Mouse (Mus musculus) urinary bladder, postnatal 14 days (tissue): ENCODE measurements around the gene Rundc3b.

ENCODE experiments used
- DNase-seq: peaks from one replicate; pipeline ENCODE4 v3.0.0; 2021; ENCODE audit warnings: low spot score

Gene Rundc3b

DNA sequence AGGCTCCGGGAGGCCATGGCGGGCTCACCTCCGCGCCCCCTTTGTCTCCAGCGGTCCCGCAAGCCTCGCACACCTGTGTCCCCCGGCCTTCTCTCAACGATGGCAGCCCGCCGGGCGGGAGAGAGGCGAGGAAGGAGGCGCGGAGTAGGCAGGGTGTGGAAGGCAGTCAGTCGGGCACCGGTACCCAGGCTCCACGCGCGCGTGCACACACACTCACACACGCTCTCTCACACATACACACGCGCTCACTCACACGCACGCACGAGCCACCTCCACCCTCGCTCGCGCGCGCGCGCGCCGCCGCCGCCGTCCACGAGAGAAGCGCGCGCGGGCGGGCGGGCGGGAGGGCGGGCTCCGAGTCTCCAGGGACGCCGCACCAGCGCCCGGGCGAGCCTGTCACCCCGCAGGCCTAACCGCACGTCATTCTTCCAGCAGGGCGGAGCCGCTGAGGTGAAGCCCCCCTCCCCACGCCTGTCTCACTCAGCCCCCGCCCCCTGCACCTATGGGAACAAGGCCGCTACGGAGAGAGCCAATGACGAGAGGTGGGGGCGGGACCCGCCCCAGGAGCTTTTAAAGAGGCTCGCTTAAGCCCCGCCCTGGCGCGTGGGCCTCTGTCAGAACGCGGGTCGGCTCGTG lies at the start of gene Rundc3b:
Rundc3b (minus strand) TSS at position 357 of the 636 bp plus-strand sequence.
- DNase-seq: peak; percentile 81

DNA sequence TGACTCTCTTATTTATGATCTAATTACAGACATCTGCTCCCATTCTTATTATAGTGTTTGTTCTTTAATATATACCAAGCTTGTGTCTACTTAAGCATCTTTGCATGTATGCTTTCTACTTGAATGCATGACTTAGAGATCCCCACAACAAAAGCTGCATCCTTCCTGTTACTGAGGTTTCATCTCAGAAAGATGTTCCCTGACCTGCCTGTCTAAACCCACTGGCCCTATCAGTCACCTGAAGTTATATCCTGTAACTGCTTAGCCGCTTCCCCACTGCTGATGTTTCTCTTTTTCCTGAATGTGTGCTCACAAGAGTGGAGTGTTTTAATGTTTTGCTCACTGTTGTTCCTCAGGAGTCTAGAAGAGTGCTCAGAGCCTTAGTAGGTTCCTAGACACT lies 46.9 kb upstream of the Rundc3b start:
- no peak for DNase-seq

DNA sequence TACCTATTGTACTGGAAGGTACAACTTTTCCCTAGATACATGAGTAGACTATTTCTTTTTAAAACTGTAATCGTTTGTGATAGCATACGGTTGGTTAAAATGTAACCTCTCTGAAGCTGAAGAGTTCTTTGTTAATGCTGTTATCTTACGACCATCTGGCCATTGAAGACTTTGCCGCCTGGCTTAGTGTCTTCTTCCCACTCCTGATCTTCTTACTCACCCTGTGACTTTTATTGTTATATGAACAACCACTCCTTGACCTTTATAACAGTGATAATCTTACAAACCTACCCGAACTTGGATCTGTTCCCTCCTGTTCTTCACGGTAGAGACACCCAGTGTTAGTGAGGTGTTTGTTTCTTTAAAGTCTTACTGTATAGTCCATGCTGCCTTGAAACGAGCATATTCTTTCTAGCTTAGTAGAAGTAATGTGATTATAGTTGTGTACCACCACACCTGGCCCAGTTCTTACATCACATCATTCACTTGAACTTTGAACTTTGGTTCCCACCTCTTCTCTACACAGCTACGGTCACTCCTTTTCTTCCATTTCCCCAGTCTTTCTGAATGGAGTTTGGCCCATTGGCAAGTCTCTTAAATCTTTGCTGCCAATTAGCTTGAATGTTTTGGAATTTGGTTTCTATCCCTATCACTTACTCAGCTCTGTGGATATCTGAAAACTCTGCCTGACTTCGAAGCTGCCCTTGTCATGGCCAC lies 45.2 kb upstream of the Rundc3b start:
- no peak for DNase-seq

DNA sequence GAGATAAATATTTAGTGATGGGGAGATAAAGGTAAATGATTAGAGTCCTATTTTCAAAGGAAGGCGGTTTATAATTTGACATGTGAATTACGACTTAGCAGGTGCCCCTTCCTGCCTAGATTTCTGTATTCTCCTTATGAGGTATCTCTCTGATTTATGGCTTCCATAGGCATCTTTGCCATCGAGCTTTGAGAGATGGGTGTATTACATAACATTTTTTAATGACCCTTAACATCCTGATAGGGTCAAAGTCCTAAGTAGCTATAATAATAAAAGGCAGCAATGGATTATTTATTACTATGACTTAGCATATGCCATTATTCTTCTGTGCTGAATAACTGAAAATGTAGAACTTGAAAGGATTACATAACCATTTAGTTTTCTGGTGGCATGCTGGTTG lies 41.9 kb upstream of the Rundc3b start:
- no peak for DNase-seq

DNA sequence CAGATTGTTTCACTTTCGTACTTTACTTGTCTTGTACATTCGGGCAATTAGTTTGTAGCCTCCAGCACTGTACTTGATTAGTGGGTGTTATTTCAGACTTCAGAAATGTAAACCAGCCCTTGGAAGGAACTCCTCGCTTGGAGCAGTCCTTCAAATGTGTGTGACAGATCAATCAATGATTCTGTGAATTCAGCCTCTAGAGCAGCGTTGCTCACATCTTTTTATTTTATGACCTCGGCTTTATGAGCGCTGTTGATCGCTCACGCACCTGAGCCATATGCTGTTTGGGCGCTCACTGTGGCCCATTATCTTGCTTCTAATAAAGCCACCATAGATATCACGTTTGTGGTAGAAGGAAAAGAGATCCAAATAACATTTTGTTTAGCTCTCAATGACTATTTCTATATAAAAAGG lies 38.0 kb upstream of the Rundc3b start:
- DNase-seq: no peak

DNA sequence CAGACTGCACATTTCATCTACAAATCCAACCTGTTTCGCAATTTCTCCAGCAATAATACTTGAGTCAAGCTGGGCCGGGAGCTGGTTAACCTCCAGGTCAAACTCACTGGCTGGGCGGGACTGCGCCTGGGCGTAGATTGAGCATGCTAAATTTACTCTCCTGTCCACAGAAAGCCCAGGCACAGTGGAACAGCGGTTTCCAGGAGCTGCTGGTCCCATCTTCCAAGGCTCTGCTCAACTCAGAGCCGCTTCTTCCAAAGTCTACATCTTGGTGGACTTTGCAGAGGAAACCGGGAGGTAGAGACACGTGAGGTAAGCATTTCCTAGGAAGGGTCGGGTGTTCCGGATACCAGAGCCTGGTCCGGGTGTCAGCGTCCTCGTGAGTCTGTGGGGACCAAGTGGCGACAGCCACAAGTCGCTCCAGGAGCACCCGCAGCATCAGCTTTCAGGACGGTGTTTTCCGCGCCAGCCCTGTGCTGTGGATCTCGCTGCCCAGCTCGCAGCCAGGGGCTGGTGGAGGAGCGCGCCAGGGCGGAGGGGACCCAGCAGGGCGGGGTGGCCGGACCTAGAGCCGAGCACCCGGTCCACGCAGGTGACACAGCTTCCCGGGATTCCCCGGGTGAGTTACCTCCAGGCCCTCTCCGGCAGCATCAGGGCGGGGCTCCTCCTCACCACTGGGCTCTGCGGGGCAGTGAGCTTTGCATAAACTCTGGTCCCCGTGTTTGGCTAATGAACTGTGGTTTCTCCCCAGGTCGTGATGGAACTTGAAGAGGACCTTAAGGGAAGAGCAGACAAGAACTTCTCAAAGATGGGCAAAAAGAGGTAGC lies 37.4 kb upstream of the Rundc3b start, which contains the start of gene Abcb1a:
Abcb1a (plus strand) TSS at position 167 of the 827 bp plus-strand sequence.
- peak; percentile 21 for DNase-seq

DNA sequence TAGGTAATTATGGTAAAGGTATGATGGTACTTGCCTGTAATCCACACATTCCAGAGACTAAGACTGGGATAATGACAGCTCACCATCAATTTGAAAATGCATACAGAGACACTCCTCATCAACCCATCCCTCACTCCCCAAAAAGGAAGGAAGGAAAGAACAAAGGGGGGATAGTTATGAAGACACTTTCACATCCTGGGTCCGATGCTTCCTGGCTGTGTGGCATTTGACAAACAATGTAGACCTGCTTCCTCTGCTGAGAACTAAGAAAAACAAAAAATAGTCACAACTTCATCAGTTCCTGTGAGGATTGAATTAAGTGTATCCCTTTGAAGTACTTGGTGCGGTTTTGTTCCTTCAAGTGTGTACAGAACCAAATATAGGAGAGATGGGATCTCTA lies 29.3 kb upstream of the Rundc3b start:
- no peak for DNase-seq

DNA sequence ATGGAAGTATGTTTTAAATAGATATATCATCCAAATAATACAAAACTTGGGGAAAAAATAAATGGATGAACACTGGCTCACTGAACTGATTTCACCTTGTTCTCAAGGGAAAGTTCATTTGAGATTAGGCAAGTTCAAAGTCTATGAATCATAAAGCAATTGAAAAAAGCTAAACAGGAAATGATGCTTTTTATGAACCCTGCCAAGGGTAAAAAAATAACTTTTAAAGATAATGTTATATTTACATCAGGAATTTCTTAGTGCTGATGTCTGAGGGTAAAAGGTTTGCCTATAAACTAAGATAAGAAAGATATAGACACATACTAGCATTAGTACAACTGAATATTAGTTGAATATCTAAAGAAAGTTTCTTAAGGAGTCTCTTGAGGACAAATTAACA lies 26.0 kb upstream of the Rundc3b start:
- DNase-seq: no peak

DNA sequence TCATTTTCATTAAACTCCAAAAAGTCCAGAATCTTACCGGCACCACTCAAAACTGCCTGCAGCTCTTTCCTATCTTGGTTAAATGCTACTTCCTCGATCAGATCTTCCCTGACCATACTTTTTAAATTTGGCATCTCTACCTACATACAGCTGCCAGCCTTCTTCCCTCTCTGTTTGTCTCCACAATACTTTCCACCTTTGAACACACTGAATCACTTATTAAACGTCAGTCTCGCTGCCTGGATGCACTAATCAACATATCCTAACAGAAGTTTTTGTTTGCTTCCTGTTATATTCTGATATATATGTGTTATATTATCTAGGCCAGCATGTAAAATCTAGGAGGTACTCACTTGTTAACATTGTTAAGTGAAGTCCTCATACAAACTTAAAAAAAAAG lies 25.5 kb upstream of the Rundc3b start:
- DNase-seq: no peak

DNA sequence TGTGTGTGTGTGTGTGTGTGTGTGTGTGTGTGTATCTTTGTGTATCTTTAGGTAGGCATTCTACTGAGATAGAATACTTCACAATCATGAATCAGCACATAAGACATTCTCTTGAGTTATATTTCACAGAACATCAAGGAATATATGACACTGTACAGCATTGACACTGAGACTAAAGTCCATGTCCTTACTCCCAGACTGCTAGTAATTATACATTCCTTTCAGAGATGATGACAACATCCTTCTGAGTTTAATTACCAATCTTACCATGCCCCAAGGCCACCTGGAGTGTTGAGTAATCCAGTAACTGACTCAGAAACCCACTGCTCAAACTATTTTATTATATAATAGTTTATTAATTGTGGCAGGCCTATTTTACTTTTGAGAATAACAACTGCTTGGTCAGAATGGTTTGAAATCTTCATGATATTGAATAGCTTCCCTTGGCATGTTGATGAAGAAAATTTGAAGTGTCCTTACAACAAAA lies 11.8 kb upstream of the Rundc3b start:
- DNase-seq: no peak

DNA sequence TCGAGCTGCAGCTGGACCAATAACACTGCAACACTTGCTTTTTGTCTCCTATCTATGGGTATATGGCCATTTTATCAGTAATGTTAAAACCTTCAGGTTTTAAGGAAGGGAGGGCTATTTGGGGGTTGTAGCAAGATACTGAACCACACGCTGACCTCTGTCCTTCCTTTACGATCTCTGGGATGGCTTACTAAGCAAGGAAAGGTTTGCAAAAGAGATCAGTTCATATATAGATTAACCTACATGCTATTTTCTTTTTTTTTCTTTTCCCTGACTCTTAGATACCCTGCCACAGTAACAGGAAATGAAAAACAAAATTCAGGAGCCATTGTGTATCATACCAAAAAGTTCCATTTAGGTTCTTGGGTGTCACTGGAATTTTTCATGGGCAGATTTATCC lies 10.1 kb upstream of the Rundc3b start:
- DNase-seq: no peak

DNA sequence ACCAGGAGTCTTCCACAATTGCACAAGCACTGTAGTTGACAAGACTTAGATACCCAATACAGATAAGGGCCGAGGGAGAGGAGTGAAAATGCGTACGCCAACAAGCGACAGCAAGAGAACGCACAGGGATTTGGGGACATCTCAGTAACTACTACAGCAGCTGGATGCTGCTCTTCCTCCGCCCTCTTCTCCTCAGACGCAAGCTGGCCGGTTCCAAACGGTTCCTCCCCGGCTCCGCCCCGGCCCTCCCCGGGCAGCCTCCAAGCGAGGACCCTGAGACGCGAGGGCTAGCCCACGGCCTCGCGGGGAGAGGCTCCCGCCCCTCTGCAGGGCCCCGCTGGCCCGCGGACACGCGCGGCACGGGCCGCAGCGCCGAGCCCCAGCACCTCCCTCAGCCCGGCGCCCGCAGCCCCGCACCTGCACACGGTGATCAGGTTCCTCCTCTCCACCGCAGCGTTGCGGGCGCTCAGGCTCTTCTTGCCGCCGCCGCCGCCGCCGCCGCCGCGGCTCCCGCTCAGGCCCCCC lies 619 bp downstream of the Rundc3b start:
- peak; percentile 5 for DNase-seq

DNA sequence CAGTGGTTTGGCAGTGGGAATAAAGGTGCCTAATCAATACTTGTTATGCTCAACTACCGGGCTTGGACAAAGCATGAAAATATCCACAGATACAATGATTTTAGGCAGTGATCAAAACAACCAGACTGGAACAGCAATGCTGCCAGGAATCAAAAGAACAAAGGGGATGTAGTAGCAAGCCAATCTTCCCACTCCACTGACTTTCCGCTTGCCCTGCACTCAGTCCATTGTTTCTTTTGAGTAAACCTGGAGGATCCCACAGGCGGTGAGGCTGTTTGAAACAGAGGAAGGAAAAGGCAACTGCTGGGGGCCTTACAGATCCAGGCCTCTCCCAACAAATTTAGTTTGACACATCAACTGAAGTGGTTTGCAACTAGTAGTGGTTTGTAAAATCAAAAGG lies 51.6 kb downstream of the Rundc3b start:
- no peak for DNase-seq

DNA sequence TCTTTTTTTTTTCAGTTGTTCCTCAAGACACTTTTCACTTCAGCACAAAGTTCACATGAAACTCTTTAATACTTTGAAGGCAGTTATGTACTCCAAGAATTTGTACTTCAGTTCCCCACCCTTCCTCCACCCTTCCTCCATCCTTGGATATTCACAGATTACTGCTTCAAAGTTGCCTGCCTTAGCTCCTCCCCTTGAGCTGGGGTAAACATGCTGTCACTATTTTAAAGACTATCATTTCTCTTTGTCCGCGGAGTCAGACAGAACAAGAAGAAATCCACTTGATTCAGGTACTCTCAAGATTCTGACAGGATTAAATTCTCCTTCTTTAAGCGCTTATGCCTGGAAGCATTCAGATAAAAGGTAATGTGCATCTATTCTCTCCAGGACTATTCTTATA lies 55.9 kb downstream of the Rundc3b start:
- DNase-seq: no peak

DNA sequence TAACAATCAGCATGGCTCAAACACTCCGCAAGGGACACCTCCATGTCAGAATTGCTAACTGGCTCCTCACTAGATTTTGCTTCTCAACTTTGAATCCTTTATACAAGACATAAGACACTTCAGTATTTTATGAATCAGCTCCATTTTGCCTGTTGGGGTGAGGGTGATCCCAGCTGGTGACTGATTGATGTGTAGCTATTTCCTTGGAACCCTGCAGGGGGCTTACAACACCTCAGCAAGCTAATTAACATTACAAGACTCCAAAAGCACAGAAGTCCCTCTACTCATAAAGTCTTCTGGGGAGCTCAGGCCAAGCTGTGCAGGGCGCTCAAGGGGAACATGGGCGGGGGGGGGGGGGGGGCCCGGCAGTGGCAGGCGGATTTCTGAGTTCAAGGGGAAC lies 78.2 kb downstream of the Rundc3b start:
- no peak for DNase-seq

DNA sequence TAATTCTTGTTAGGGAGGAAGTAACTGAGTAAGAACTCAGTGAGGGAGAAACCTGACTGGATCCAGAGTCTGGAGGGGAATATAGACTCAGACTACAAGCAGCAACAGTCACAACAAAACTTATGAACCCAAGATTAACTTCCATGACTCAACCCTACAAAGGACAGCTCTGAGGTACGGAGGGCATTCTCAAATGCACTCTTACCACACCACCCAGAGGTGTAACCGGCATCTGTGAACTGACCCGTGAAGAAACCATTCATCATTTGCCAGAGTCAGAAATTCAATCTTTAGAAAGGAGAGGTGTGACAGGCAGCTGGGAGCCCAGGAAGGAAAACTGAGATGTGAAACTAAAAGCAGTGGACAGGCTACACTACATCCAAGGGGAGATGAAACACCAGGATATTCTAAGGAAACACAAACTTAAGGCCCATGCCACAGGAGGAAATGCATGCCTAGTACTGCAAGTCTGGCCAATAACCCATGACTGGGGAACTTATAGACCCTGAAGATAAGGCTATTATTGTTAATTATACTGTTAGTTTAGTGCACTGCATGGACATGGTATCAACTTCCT lies 80.0 kb downstream of the Rundc3b start:
- DNase-seq: no peak

DNA sequence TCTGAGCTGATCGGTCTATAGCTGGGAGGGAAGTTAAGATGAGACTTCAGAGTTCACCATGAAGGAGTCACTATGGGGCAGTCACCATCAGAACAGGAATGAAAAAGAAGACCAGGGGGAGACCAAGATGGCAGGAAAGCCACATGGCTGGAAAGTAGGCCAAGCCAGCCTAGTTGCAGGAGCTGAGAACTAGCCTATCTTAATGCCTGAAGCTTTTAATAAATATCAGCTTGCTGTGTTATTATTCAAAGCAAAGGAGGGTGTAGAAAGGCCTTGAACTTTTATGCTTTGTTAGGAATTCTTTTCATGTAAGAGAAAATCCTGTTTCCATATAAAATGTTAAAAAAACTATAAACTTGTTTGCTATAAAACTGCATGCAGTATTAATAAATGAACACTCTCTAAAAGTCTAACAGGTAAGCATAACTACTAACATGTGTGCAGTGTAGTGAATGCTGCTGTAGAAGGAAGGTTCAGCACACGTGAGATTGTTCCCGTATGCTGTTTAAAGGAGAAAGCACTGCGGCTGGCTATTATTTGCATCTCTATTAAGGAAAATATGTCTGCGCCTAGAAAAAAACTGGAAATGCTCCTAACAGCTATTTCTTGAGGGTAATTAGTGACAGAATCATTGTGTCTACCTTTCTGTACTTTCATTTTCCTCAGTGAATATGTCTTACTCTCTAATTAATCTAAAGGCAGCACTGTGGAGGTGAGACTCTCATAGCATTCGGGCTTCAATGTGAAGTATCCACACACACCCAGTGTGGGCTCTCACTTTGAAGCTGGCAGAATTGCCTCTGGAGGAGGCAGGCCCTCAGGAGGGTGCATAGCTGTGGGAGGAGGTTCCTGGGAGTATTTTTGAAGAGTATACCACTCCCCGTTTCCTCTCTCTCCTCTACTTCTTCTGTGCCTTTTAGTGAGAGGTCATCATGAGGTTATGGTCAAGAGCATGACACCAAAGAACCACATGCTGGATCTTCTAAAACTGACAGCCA lies 81.3 kb downstream of the Rundc3b start:
- DNase-seq: no peak

DNA sequence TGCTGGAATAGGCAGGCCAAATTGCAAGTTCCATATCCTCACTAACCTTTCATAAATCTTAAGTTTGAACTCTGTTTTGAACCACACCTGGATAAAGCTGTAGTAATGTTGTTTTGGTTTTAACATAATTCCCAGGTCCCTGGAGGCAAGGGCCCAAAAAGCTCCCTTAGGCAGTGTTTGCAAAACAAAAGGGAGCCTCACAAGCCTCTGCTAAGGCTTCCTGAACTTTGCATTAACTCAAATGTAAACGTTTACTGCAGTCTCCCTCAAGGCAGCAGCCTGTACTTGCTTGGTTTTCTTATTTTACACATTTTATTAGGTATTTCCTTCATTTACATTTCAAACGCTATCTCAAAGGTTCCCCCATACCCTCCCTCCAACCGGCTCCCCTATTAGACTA lies 103.7 kb downstream of the Rundc3b start:
- DNase-seq: no peak

DNA sequence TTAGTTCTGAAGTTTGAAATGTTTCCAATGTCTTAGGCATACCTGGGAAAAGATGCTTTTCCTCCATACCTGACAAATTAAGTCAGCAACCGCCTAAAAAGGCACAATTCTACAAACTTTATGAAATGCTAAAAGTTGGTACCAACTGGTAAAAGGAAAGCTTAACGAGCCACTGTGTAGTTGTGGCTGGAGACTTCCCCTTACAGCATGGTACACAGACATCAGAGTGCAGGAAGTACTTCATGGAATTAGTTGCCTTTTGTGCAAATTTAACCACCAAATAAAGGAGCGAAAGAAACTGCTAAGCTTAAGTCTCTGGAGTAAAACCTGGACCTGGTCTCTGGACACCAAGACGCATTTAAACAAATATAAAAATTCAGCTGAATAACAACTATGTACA lies 131.0 kb downstream of the Rundc3b start:
- no peak for DNase-seq

DNA sequence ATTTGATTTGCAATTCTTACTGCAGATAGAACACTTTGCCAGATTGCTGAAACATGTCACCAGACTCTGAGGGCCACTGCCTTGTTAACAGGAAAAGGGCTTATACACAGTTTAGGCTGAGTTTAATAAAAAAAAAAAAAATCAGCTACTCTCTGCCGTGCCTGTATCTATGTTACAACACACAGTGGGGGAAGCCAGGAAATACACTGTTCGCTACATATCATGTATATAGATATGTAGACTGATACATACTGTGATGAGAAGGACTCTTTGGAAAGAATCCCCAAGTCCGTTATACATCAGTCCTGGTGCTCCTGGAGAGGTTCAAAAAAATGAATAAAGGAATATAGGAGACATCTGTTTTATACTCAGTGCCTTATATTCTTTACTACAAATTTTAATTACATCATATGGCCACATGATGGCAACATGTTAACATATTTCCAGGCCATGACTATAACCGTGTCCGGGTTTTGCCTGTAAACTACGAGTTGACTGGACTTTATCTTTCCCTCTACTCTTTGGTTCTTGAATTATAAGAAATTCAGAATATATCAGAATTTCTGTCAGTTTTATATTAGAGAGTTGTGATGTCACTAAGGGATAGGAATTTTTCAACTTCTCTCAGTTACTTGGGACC lies 133.2 kb downstream of the Rundc3b start:
- DNase-seq: no peak
